12 mouse cellular contexts compared by ENCODE assay signal in the genomic region with DNA sequence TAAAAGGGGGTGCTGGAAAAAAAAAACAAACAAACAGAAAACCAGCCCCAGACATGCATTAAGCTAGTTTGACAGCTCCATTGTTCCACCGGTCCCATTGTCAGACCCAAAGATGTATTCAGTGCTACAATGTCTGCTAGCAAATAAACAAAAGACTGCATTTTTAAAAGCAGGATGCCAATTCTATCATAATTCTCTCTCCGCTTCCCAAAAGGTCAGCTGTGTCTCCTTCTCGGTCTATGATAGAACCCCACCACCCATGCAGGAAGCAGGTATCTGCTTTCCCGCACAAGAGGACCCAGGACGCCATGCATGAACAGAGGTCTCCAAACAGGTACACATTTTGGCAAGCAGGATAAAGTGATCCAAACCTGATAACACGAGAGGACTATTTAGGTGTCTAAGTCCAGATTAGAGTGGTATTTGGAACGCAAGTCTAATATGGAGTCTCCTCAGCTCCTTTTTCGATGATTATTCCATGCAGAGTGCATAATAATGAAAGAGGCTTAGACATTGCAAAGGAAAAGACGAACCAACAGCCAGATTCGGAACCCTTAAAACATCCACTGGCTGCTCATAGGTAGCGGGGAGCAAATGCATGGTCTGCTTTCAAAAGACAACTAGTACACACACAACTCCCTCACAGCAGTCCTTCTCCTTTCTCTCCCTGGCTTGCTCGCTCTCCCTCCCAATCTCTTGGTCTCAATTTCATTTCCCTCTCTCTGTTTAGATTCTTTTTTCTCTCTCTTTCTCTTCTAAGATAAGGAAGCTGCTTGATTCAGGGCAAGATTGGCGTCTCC.
DNase-seq lines count a peak whose midpoint lies in the region; ATAC-seq and TF ChIP-seq lines count a peak whose summit lies in the region.
"Had no signal": no experiment of that assay in that cellular context is flagged by ENCODE, and none has a peak within 500 bp of the region (broad histone marks: within the 10 kb centered on the region; RNA-seq: fewer than 3 reads in every experiment).

No protein-coding gene starts in this region.

- H3K9me3 ChIP-seq in forebrain, postnatal 0 days (ENCODE audit: low read length): no peaks in the 10 kb centered on the region
- H3K9me3 ChIP-seq in midbrain, embryonic 16.5 days (replicated peaks; ENCODE audit: control insufficient read depth, low read length, poor library complexity, severe bottlenecking): no peaks in the 10 kb centered on the region

- H3K27ac ChIP-seq in forebrain, postnatal 0 days (ENCODE audit: low read depth, low read length): peak overlapping the region; percentile 99
- H3K27ac ChIP-seq in midbrain, embryonic 16.5 days (ENCODE audit: low read length): peak overlapping the region; percentile 99
- H3K27ac ChIP-seq: stomach, postnatal 0 days had no signal

- no peaks in the 10 kb centered on the region for H3K27me3 ChIP-seq in forebrain, postnatal 0 days (ENCODE audit: insufficient read depth, low read length)
- no peaks in the 10 kb centered on the region for H3K27me3 ChIP-seq in midbrain, embryonic 16.5 days (ENCODE audit: control insufficient read depth, insufficient read depth, low read depth, low read length)

- H3K4me1 ChIP-seq in forebrain, postnatal 0 days (ENCODE audit: insufficient read depth): peaks cover 3% of the 10 kb centered on the region; the same call in 1 of the 2 replicates
- H3K4me1 ChIP-seq in midbrain, embryonic 16.5 days (ENCODE audit: control insufficient read depth, insufficient read depth, low read length): peaks cover 14% of the 10 kb centered on the region

- no peaks in the 10 kb centered on the region for H3K36me3 ChIP-seq in forebrain, postnatal 0 days (ENCODE audit: insufficient read depth)
- no peaks in the 10 kb centered on the region for H3K36me3 ChIP-seq in midbrain, embryonic 16.5 days (ENCODE audit: control insufficient read depth, insufficient read depth, low read length)

- peak; percentile 31 for DNase-seq in cerebellum, adult 11-12 months
- no peak for DNase-seq in cerebellum, adult 11 months
- DNase-seq in cerebellum, postnatal 36 days: peak; percentile 26 to 63
- DNase-seq in forebrain, postnatal 0 days: peak; percentile 83
- DNase-seq in urinary bladder, postnatal 36 days (ENCODE audit: low spot score in 2 of 2): no peak
- DNase-seq in ovary, postnatal 10 days (ENCODE audit: low spot score): no peak
- no peak for DNase-seq in spleen, adult 18-20 months
- DNase-seq: adrenal gland, postnatal 10 days; liver; lung, postnatal 4 days had no signal

- WGBS in forebrain, postnatal 0 days: 6% methylated on average over 13 of the region's 13 CpGs
- 9% methylated on average over 13 of the region's 13 CpGs for WGBS in midbrain, embryonic 16.5 days

- H3K9ac ChIP-seq in forebrain, postnatal 0 days: peak overlapping the region; percentile 99
- H3K9ac ChIP-seq in midbrain, embryonic 16.5 days (ENCODE audit: low read depth, low read length): peak overlapping the region; percentile 89

- peak overlapping the region; percentile 76 for H3K4me3 ChIP-seq in forebrain, postnatal 0 days (ENCODE audit: low read depth, low read length)
- H3K4me3 ChIP-seq in midbrain, embryonic 16.5 days (ENCODE audit: low read depth, low read length): peak overlapping the region; percentile 69

- no peak for TF ChIP-seq CTCF in forebrain, postnatal 0 days (IDR thresholded peaks at IDR 0.05; ENCODE audit: low read depth)

- peak; percentile 61 for ATAC-seq in forebrain, postnatal 0 days
- ATAC-seq in midbrain, embryonic 16.5 days: peak; percentile 79

- peak overlapping the region; percentile 54 for H3K4me2 ChIP-seq in forebrain, postnatal 0 days (ENCODE audit: low read depth)
- peak overlapping the region; percentile 58 for H3K4me2 ChIP-seq in midbrain, embryonic 16.5 days (ENCODE audit: low read length)

Comparison
In these comparisons a context has a peak if more than half of its experiments do, and no peak if none do; other contexts are left out.
1. DNase-seq: peak in cerebellum, adult 11-12 months (single experiment), cerebellum, postnatal 36 days (2 of 2) and forebrain, postnatal 0 days (single experiment); none in cerebellum, adult 11 months (single experiment), urinary bladder, postnatal 36 days (0 of 2), ovary, postnatal 10 days (single experiment) and spleen, adult 18-20 months (0 of 2).